Mouse (Mus musculus) splenic B cell, adult 2 months (primary cell): ENCODE results near the gene Baz2a.
"Not testable (repeated sequence)": the region's sequence is repeated elsewhere in the genome, so short reads cannot be mapped to it uniquely, and the experiment has no call there.

Experiments used
- DNase-seq: peaks from one replicate; pipeline ENCODE4 v3.0.0-alpha.2; 2011; ENCODE audit warnings: low read depth, low spot score
- H3K27me3 ChIP-seq: 2 replicates; pipeline ENCODE4 v1.6.1; 2012; ENCODE audit warnings: mild to moderate bottlenecking, low read length, moderate library complexity, mixed read lengths; ENCODE audit not compliant: control insufficient read depth, poor library complexity, insufficient read depth, severe bottlenecking
- H3K36me3 ChIP-seq: 2 replicates; pipeline ENCODE4 v1.6.1; 2012; ENCODE audit warnings: mild to moderate bottlenecking, low read length, moderate library complexity, mixed read lengths; ENCODE audit not compliant: control insufficient read depth, poor library complexity, insufficient read depth, severe bottlenecking

Gene Baz2a

DNA sequence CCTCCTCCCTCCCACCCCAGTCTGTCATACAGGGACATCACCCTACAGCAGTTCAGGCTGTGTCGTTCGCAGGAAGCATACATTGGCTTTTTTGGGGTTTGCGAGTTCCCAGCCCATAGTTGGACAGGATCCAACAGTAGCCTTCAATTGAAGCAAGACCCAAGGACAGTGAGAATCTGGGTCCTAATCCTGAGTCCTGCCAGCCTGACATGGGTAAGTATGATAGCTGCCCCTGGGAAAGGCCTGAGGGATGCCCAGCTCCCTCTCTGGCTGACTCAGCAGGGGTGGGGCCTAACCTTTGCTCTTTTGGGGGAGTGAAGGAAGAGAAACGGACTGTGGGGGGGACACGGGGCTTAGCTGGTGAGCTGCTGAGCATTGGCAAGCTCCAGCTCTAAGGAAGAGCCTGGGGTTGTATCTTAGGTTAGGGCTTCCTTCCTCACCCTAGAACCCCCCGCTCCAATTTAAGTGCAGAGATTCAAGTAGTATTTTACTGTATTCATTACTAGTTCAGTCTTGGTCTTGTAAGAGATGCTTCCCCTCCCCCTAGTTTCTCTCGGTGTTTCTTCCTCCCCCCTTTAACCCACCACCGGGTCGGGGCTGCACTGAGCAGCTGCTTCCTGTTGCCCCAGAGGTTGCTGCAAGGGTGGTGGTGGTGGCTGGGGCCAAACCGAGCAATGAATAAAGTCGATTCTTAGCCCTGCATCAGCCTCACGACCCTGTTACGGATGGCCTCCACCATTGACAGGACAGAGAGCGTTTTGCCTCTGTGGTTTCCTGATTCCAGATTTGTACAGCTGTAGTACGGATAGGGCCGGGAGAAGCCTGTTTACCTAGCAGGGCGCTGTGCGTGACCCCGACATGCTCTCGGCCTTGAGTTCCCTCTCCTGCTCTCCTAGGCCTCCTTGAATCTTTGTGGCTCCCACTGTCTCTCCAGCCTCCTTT lies at the start of gene Baz2a:
Baz2a (plus strand) TSS at position 14 of the 942 bp plus-strand sequence.
- DNase-seq: peak; percentile 85
- H3K27me3 ChIP-seq: no peaks in the 10 kb centered on the region
- peaks cover 6% of the 10 kb centered on the region for H3K36me3 ChIP-seq

DNA sequence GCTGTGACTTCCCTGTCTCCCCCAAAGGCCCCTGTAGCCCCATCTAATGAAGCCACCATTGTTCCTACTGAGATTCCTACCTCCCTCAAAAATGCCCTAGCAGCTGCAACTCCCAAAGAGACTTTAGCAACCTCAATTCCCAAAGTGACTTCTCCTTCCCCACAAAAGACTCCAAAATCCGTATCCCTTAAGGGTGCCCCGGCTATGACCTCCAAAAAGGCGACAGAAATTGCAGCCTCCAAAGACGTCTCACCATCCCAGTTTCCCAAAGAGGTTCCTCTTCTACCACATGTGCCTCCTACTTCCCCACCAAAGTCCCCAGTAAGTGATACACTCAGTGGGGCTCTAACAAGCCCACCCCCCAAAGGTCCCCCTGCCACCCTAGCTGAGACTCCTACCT lies 49.7 kb upstream of the Baz2a start:
- no peak for DNase-seq
- Histone ChIP-seq H3K27me3 (no peaks in the 10 kb centered on the region), H3K36me3 (peaks cover 13% of the 10 kb centered on the region)

DNA sequence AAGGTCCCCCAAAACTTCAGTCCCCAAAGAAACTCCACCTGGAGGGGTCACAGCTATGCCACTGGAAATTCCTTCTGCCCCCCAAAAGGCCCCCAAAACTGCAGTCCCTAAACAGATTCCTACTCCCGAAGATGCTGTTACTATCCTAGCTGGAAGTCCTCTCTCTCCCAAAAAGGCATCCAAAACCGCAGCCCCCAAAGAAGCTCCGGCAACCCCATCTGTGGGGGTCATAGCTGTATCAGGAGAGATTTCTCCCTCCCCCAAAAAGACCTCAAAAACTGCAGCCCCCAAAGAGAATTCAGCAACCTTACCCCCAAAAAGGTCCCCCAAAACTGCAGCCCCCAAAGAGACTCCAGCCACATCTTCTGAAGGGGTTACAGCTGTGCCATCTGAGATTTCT lies 48.9 kb upstream of the Baz2a start:
- H3K27me3 ChIP-seq: no peaks in the 10 kb centered on the region
- DNase-seq: no peak

DNA sequence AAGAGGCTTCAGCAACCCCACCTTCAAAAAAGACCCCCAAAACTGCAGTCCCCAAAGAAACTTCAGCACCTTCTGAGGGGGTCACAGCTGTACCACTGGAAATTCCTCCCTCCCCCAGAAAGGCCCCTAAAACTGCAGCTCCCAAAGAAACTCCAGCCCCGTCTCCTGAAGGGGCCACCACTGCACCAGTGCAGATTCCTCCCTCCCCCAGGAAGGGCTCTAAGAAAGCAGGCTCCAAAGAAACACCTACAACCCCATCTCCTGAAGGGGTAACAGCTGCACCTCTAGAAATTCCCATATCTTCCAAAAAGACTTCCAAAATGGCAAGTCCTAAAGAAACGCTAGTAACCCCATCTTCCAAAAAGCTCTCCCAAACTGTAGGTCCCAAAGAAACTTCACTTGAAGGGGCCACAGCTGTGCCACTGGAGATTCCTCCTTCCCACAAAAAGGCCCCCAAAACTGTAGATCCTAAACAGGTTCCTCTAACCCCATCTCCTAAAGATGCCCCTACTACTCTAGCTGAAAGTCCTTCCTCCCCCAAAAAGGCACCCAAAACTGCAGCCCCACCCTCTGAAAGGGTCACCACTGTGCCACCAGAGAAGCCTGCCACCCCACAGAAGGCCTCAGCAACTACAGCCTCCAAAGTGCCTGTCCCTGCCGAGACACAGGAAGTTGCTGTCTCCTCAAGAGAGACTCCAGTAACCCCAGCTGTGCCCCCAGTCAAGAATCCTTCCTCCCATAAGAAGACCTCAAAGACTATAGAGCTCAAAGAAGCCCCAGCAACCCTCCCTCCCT lies 48.1 kb upstream of the Baz2a start:
- H3K36me3 ChIP-seq: peaks cover 14% of the 10 kb centered on the region
- no peaks in the 10 kb centered on the region for H3K27me3 ChIP-seq
- DNase-seq: no peak

More for the DNA sequence above, 48.9 kb upstream of the Baz2a start:
- H3K36me3 ChIP-seq: peaks cover 13% of the 10 kb centered on the region

DNA sequence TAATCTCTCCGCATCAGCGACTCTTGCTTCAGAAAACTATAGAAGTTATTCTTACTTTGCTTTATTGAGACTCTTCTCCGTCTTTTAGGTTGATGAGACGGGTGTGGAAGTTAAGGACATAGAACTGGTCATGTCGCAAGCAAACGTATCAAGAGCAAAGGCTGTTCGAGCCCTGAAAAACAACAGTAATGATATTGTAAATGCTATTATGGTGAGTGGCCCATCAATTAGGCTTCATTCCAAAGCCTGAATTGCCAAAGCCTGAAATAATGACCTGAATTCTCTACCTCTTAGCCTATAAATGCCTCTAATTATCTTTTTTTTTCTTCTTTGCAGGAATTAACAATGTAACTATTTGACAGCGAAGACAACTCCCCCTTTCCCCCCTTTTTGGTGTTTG lies 43.2 kb upstream of the Baz2a start:
- no peak for DNase-seq
- Histone ChIP-seq H3K36me3 (peaks cover 11% of the 10 kb centered on the region), H3K27me3 (no peaks in the 10 kb centered on the region)

DNA sequence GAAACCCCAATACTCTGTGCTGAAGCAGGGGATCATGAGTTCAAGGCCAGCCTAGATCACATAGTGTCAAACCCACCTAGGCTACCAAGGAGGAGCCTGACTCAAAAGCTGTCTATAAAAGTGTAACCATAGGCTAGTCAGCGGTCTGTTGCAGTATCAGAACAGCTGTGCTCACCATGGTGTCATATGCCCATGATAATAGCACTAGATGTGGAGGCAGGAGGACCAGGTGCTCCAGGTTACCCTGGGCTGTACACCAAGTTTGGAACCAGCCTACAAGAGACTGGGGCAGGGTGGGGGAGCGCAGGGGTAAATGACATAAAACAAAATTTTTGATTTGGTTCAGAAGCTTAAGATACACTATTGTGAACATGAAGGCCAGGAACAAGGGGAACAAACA lies 41.6 kb upstream of the Baz2a start:
- H3K36me3 ChIP-seq: peaks cover 5% of the 10 kb centered on the region
- no peaks in the 10 kb centered on the region for H3K27me3 ChIP-seq
- no peak for DNase-seq

DNA sequence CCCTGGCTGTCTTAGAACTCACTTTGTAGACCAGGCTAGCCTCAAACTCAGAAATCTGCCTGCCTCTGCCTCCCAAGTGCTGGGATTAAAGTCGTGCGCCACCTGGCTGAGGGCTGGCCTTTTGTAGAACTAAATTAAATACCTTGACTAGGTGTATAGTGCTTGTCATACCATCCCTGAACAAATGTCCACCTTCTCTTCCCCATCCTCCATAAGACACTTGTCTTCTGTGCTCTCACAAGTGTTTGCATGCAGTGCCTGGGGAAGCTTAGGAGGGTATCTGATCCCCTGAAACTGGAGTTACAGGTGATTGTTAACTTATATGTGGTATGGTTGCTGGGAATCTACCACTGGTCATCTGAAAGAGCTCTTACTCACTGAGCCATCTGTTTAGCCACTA lies 41.0 kb upstream of the Baz2a start:
- no peak for DNase-seq
- no peaks in the 10 kb centered on the region for H3K27me3 ChIP-seq
- peaks cover 5% of the 10 kb centered on the region; the same call in 1 of the 2 replicates for H3K36me3 ChIP-seq

DNA sequence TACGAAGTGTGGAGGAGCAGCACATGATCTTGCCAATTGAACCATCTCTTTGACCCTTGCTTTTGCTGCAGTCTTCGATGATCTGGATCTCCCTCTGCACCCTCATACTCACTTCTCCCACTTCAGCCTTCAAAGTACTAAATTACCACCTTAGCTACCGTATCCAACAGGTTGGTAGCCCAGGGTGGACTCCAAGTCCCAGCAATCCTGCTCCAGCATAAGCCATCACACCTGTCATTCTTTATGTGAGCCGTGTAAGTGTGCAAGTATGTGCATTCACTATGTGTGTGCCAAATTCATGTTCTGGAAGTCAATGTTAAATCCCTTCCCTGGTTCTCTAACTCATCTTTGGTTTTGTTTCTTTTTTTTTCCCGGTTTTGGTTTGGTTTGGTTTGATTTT lies 39.8 kb upstream of the Baz2a start:
- DNase-seq: no peak
- no peaks in the 10 kb centered on the region for H3K27me3 ChIP-seq
- H3K36me3 ChIP-seq: peaks cover 5% of the 10 kb centered on the region; the same call in 1 of the 2 replicates

DNA sequence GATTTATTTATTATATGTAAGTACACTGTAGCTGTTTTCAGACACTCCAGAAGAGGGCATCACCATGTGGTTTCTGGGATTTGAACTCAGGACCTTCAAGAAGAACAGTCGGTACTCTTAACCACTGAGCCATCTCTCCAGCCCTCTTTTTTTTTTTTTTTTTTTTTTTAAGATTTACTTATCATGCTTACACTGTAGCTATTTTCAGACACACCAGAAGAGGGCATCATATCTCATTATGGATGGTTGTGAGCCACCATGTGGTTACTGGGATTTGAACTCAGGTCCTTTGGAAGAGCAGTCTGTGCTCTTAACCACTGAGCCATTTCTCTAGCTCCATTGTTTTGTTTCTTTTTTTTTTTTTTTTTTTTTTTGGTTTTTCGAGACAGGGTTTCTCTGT lies 39.2 kb upstream of the Baz2a start:
- H3K27me3 ChIP-seq, DNase-seq, H3K36me3 ChIP-seq: not testable (repeated sequence)

DNA sequence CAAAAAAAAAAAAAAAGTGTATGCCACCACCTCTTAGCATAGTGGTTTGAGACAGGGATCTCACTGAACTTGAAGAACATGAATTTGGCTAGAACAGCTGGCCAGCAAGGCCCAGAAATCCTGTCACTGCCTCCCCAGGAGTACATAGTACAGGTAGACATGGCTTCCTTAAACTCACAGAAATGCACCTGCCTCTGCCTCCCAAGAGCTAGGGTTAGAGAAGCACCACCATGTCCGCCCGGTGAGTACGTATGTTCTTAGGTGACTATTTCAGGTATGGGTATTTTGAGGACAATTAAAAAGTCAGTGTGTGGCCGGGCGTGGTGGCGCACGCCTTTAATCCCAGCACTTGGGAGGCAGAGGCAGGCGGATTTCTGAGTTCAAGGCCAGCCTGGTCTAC lies 38.4 kb upstream of the Baz2a start:
- no peak for DNase-seq
- Histone ChIP-seq H3K36me3 (peaks cover 4% of the 10 kb centered on the region; the same call in 1 of the 2 replicates), H3K27me3 (no peaks in the 10 kb centered on the region)

DNA sequence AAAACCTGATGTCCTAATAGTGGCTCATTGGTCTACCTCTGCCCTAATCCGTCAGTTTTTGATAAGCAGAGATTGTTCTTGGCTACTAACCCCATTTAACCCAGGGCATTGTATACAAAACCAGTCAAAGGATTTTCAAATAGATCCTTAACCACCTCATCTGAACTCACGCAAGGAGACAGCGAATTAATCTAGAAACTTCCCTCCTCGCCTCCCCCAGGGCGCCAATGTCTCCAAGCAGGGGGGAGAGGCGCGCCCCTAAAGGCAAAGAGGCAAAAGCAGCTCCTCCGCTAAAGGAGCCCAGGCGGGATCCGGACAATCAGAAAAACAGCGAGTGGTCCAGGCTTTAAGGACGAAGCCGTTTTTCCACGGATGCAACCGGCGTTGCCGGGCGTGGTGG lies 33.2 kb upstream of the Baz2a start:
- Histone ChIP-seq H3K36me3 (no peaks in the 10 kb centered on the region), H3K27me3 (no peaks in the 10 kb centered on the region)
- DNase-seq: no peak

DNA sequence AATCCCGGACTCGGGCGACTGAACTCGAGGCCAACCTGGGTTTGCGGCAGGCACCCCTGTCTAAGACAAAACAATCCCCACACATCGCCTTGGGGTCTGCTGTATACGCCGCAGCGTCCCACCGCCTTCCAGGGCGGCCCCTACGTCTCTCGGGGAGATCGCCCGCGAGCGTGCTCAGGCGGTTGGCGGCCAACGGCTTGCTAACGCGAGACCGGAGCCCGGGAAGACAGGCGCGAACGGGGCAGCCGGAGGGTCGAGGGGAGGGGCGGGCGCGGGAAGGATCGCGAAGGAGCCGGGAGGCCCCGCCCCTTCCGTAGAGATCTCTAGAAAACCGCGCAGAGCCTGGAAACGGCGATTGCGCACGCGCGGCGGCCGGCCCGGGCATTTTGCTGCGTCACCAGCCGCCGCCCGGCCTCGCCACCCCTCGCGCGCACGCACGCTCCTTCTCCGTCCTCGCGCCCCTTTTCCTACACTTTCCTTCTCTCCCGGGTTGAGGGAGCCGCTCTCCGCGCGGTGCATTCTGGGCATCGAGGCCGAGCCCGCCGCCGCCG lies 32.7 kb upstream of the Baz2a start, which contains the start of gene Ptges3:
Ptges3 (plus strand) TSS at position 354 of the 551 bp plus-strand sequence.
- Histone ChIP-seq H3K36me3 (no peaks in the 10 kb centered on the region), H3K27me3 (no peaks in the 10 kb centered on the region)
- peak; percentile 95 for DNase-seq

DNA sequence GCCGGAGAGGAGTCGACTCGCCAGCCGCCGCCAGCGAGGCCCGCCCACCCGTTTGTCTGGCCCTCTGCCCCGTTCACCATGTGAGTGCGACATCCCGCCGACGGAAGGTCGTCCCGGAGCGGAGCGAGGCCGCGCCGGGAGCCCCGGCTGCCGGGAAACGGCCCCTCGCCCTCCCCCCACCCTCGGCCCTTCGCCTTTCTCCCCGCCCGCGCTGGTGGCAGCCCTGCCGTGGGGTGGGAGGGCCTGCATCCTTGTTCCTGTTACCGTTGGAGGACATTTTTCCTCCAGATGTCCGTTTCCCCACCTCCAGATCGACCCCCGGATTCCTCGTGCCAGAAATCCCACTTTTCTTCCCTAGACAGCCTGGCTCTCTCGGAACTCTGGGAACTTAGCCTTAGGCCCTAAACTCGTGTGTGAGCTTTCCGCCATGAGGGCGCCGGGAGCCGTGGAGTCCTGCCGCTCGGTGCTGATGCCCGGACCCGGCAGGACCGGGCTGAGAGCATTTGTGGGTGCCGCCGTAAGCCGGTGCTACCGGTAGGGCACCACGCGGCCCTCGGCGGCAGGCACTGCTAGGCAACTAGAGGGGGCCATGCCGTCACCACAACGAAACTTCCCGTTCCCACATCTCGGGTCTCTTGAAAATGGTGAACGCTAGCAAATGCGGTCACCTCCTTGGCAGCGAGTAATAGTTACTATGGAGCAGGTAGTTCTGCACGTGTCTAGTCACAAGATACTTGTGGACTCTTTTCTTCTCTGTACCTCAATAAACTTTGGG lies 32.0 kb upstream of the Baz2a start:
- Histone ChIP-seq H3K36me3 (no peaks in the 10 kb centered on the region), H3K27me3 (no peaks in the 10 kb centered on the region)
- peak; percentile 86 for DNase-seq

DNA sequence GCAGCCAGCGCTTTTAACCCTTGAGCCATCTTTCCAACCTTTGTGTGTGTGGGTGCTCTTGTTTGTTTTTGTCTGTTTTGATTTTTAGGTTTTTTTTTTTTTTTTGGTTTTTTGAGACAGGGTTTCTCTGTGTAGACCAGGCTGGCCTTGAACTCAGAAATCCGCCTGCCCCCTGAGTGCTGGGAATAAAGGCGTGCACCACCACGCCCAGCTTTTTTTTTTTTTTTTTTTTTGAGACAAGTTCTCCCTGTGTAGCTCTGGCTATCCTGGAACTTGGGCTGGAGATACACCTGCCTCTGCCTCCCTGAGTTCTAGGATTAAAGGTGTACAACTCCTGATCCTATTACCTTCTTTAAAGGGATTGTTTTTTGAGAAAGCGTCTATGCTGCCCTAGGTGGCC lies 30.3 kb upstream of the Baz2a start:
- H3K36me3 ChIP-seq: no peaks in the 10 kb centered on the region
- DNase-seq: no peak
- no peaks in the 10 kb centered on the region for H3K27me3 ChIP-seq
